Mouse (Mus musculus) lung, postnatal 0 days (tissue): ENCODE results near the gene Arl5c. TPM values are rescaled to one million over a fixed set of nuclear protein-coding genes. Genes with fewer than 3 reads are reported as not detected.
A peak's percentile ranks its signal among the peaks of the same experiment; 100 is the strongest.

Source experiments
- ATAC-seq: fragments of 200-750 bp; cut with Nextera tagmentation; 2 replicates; pipeline ENCODE4 v1.8.0; 2017; ENCODE audit warnings: moderate library complexity
- DNase-seq: peaks from one replicate; pipeline ENCODE4 v3.0.0-alpha.2; 2016; ENCODE audit warnings: low spot score
- H3K27ac ChIP-seq: fragments of 300-500 bp; sonication (generic); 2 replicates; pipeline ENCODE4 v1.5.1; 2014; ENCODE audit warnings: antibody characterized with exemption, mild to moderate bottlenecking, low read length, mixed read lengths
- H3K27me3 ChIP-seq: fragments of 300-500 bp; sonication (generic); replicated peaks from 2 replicates; pipeline ENCODE4 v1.6.1; 2014; ENCODE audit warnings: low read length, mixed read lengths; ENCODE audit not compliant: insufficient read depth
- H3K36me3 ChIP-seq: fragments of 300-500 bp; sonication (generic); 2 replicates; pipeline ENCODE4 v1.6.1; 2014; ENCODE audit warnings: low read length, mixed read lengths; ENCODE audit not compliant: insufficient read depth
- H3K4me1 ChIP-seq: fragments of 300-500 bp; sonication (generic); 2 replicates; pipeline ENCODE4 v1.6.1; 2014; ENCODE audit warnings: antibody characterized with exemption, low read depth, low read length, mixed read lengths; ENCODE audit not compliant: insufficient read depth
- H3K4me2 ChIP-seq: fragments of 300-500 bp; sonication (generic); replicated peaks from 2 replicates; pipeline ENCODE4 v1.6.1; 2014; ENCODE audit warnings: low read depth, mild to moderate bottlenecking, low read length, moderate library complexity, mixed read lengths
- H3K4me3 ChIP-seq: fragments of 300-500 bp; sonication (generic); 2 replicates; pipeline ENCODE4 v1.5.1; 2014; ENCODE audit warnings: low read depth, low read length
- H3K9ac ChIP-seq: fragments of 300-500 bp; sonication (generic); replicated peaks from 2 replicates; pipeline ENCODE4 v1.6.1; 2014; ENCODE audit warnings: low read depth, mild to moderate bottlenecking
- H3K9me3 ChIP-seq: fragments of 300-500 bp; sonication (generic); 2 replicates; pipeline ENCODE4 v1.6.1; 2016; ENCODE audit warnings: low read length, mixed read lengths
- CTCF ChIP-seq: IDR thresholded peaks from 2 replicates; pipeline ENCODE4 v1.5.1; 2016; ENCODE audit warnings: antibody characterized with exemption, mild to moderate bottlenecking
- EP300 ChIP-seq: IDR thresholded peaks from 2 replicates; pipeline ENCODE4 v1.6.1; 2016; ENCODE audit warnings: antibody characterized with exemption, mild to moderate bottlenecking, control low read depth
- WGBS: fragments of 180-500 bp; shearing (Covaris S2); extraction: QIAGEN DNeasy Blood & Tissue Kit; methylation state at CpG from one replicate; pipeline ENCODE4 v1.1.7; 2014; 5-methylcytosine and 5-hydroxymethylcytosine counted together
- polyA plus RNA-seq: library from polyadenylated mRNA; unstranded; fragments of >200 nt; fragmentation: Nextera tagmentation; extraction: Ambion mirVana; gene quantifications from 2 replicates; pipeline ENCODE4 v1.2.1, GENCODE M21; 2015

Arl5c gene
- polyA plus RNA-seq, 1 experiment from 2014 or later = 4.6 TPM

DNA sequence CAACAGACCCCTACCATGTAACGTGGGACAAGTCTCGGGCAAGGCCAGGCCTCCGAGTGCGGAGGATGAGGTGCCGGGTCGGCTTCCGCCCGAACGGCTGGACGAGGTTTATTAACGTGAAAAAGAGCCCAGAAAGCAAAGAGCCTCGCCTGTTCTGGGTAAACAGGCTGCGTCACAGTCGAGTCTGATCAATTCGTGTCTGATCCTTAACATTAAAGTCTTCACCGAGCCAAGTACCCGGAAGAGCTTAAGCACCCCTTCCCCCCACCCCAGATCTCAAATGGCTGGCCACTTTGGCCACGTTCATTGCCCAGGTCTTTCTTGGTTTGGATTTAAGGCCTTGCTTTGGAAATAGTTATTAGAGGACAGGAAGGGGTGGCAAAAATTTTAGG is 31.3 kb upstream of the Arl5c start:
- peak overlapping the region; percentile 95 for H3K9ac ChIP-seq
- H3K9me3 ChIP-seq = no peaks in the 10 kb centered on the region
- peaks cover 7% of the 10 kb centered on the region; the same call in 1 of the 2 replicates for H3K4me1 ChIP-seq
- H3K27ac ChIP-seq = peak overlapping the region; percentile 89
- peak overlapping the region; percentile 93 for H3K4me3 ChIP-seq
- H3K27me3 ChIP-seq = no peaks in the 10 kb centered on the region
- WGBS = under 1% methylated on average over 18 of the region's 18 CpGs
- TF ChIP-seq EP300 = no peak
- TF ChIP-seq CTCF = no peak
- ATAC-seq (no peak), DNase-seq (no peak)
- peaks cover 11% of the 10 kb centered on the region; the same call in 1 of the 2 replicates for H3K36me3 ChIP-seq
- H3K4me2 ChIP-seq = peak overlapping the region; percentile 86

DNA sequence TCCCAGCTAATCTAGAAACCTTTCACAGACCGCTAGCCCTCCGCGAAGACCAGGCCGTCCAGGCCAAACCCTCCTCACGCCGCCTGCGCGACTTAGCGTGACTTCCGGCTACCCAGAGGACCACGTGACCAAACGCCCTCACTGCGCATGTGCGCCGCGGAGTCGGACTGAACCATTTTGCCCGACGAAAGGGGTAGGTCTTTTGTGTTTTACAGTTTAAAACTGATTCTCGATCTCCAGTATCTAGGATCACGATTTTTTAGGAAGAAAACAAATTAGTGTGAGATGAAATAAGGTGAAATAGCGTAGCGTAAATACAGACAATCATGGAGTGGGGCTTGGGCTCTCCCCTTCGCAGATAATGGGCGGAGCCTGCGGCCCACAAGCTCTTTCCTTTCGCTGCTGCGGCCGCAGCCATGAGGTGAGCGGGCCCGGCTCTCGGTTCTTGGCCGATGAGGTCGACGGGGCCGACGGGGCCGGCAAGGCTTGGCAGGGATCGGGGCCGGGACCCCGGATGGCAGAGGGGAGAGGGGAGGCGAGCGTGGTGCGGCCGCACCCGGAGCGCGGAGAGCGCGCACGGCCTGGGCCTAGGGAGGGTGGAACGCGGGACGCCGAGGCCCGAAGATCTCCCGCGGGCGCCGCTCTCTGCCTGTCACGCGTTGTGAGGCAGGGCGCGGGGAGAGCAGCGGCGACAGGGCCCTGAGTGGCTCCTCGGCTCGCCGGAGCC is 30.8 kb upstream of the Arl5c start, which contains the start of gene Rpl19:
Gene Rpl19 (plus strand): TSS at position 141 of the 727 bp plus-strand sequence.
- TF ChIP-seq EP300 (peak; percentile 69; the same call in 1 of the 2 replicates), CTCF (no peak)
- no peaks in the 10 kb centered on the region for H3K27me3 ChIP-seq
- DNase-seq = peak; percentile 93
- peak; percentile 83 for ATAC-seq
- peak within 1 kb of the TSS; percentile 86 for H3K4me2 ChIP-seq
- H3K36me3 ChIP-seq = peaks cover 11% of the 10 kb centered on the region; the same call in 1 of the 2 replicates
- WGBS = under 1% methylated on average over 69 of the region's 69 CpGs
- H3K9me3 ChIP-seq = no peaks in the 10 kb centered on the region
- peaks cover 7% of the 10 kb centered on the region; the same call in 1 of the 2 replicates for H3K4me1 ChIP-seq
- peak within 1 kb of the TSS; percentile 89 for H3K27ac ChIP-seq
- H3K9ac ChIP-seq = peak within 1 kb of the TSS; percentile 95
- peak within 1 kb of the TSS; percentile 93 for H3K4me3 ChIP-seq

DNA sequence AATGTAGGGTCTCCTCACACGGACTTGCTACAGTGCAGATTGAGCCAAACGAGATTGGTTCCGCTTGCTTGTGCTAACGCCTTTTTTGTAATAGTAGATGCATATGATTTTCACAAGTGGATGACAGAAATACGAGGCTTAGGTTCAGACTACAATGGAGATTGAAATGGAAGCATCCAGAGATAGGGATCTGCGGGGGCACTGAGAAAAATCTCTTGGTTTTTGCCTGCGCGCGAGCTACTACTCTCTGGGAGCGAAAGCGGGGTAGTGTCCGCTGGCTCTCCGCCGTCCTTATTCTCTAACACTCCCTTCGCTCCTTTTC is 30.2 kb upstream of the Arl5c start:
- Histone ChIP-seq H3K36me3 (peaks cover 11% of the 10 kb centered on the region; the same call in 1 of the 2 replicates), H3K4me2 (peak overlapping the region; percentile 86), H3K9me3 (no peaks in the 10 kb centered on the region), H3K4me1 (peaks cover 11% of the 10 kb centered on the region; the same call in 1 of the 2 replicates), H3K4me3 (peak overlapping the region; percentile 93), H3K27ac (peak overlapping the region; percentile 89), H3K9ac (peak overlapping the region; percentile 95), H3K27me3 (no peaks in the 10 kb centered on the region)
- WGBS = 5% methylated on average over 15 of the region's 15 CpGs
- ATAC-seq (no peak), DNase-seq (no peak)
- TF ChIP-seq EP300 (no peak), CTCF (no peak)

DNA sequence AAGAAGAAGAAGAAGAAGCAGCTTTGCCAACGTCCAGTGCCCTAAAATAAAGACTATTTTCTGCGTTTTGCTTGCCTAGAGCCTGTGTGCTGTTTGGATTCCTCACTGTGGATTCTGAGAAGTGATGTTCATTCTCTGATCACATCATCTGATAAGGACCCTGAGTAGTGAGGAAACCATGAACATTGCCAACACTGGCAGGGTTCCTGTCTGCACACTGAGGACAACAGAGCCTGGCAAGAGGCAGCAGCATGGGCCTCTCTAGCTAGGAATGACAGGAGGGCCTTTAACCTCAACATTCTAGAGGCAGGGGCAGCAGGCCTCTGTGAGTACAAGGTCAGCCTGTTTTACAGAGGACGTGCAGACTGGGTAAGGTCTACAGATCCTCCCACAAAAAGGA is 28.5 kb upstream of the Arl5c start:
- no peak overlapping the region for H3K4me2 ChIP-seq
- 86% methylated on average over 3 of the region's 3 CpGs for WGBS
- H3K9ac ChIP-seq = no peak overlapping the region
- 0 out of 2 replicates have a peak, but pooled peaks cover 3% of the 10 kb centered on the region for H3K36me3 ChIP-seq
- no peaks in the 10 kb centered on the region for H3K9me3 ChIP-seq
- DNase-seq (no peak), ATAC-seq (no peak)
- no peaks in the 10 kb centered on the region for H3K27me3 ChIP-seq
- TF ChIP-seq CTCF (no peak), EP300 (no peak)
- no peak overlapping the region for H3K27ac ChIP-seq
- H3K4me1 ChIP-seq = peaks cover 14% of the 10 kb centered on the region; the same call in 1 of the 2 replicates
- H3K4me3 ChIP-seq = no peak overlapping the region

DNA sequence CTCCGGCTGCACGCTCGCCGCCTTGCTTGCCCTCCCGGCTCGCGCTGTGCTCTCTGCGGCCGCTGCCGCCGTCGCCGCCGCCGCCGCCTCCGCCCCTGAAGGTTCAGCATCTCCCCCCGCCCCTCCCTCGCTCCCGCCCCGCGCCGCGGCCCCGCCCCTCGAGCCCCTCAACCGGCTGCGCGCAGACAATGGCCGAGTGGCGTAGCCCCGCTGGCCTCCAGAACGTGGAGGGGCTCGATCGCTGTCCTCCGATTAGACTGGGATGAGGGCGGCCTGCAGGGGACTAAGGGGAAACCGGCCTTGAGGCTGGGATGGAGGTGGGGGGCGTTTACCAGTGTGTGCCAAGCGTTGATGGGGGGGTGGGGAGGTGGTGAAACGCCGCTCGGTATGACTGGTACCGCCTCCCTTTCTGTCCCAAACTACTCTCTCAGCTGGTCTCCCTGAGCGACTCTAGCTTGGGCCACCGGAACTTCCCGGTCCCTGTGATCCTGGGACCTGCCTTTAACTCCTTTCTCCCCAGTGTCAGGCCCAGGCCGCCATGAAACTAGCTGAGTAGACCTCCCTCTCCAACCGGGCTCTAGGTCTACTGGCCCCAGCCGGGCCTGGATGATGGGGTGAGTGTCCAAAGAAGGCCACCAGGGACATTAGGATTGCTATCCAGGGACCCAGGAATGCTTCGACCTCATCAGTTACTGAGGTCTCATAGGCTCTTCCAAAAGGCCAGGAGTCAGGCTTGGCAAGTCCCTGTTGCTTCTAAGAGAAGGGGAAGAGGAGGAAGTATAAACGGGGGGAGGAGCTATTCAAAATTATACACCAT is 26.8 kb upstream of the Arl5c start, which contains the start of gene Cacnb1:
Gene Cacnb1 (minus strand): TSS at position 480 of the 817 bp plus-strand sequence.
- Histone ChIP-seq H3K4me3 (peak within 1 kb of the TSS; percentile 58), H3K4me2 (peak within 1 kb of the TSS; percentile 96), H3K36me3 (no peaks in the 10 kb centered on the region), H3K9ac (peak within 1 kb of the TSS; percentile 50), H3K4me1 (peaks cover 14% of the 10 kb centered on the region; the same call in 1 of the 2 replicates), H3K27me3 (no peaks in the 10 kb centered on the region), H3K27ac (peak within 1 kb of the TSS; percentile 85), H3K9me3 (no peaks in the 10 kb centered on the region)
- DNase-seq (peak; percentile 86), ATAC-seq (peak; percentile 70)
- WGBS = 2% methylated on average over 28 of the region's 52 CpGs
- TF ChIP-seq CTCF (0 out of 2 replicates have a peak, but pooled peaks have one; percentile 2), EP300 (no peak)

DNA sequence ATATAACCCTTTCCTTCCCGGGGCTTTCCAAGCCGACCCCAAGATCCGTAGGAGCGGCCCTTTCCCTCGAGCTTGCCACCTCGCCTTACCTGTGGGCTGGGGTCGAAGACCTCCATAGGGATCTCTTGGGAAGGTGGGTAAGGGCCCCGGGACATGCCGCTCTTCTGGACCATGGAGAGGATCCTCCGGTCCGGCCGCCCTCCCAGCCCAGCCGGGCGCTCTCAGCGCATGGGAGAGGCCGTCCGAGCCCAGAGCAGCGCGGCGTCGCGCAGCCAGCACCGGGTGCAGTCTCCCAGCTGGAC is 26.2 kb upstream of the Arl5c start:
- Histone ChIP-seq H3K27me3 (no peaks in the 10 kb centered on the region), H3K9ac (peak overlapping the region; percentile 50), H3K27ac (peak overlapping the region; percentile 85), H3K4me3 (peak overlapping the region; percentile 58), H3K4me1 (peaks cover 14% of the 10 kb centered on the region; the same call in 1 of the 2 replicates), H3K4me2 (peak overlapping the region; percentile 96), H3K9me3 (no peaks in the 10 kb centered on the region), H3K36me3 (no peaks in the 10 kb centered on the region)
- ATAC-seq = no peak
- TF ChIP-seq EP300 (no peak), CTCF (no peak)
- DNase-seq = no peak
- under 1% methylated on average over 21 of the region's 23 CpGs for WGBS
